Mouse (Mus musculus) limb, embryonic 13.5 days (tissue): Measurements from ENCODE around the gene Pxt1. TPM values are rescaled to one million over a fixed set of nuclear protein-coding genes. Genes with fewer than 3 reads are reported as not detected.
A peak's percentile ranks its signal among the peaks of the same experiment; 100 is the strongest.

Experiments
- ATAC-seq: fragments of 200-750 bp; cut with Nextera tagmentation; 2 replicates; pipeline ENCODE4 v1.8.0; 2017; ENCODE audit warnings: low read depth, moderate number of reproducible peaks, moderate TSS enrichment; ENCODE audit not compliant: low FRiP score
- H3K27ac ChIP-seq: fragments of 300-500 bp; sonication (generic); 2 replicates; pipeline ENCODE4 v1.5.1; 2015; ENCODE audit warnings: inconsistent platforms, mild to moderate bottlenecking, moderate library complexity
- H3K27me3 ChIP-seq: fragments of 300-500 bp; sonication (generic); 2 replicates; pipeline ENCODE4 v1.6.1; 2015; ENCODE audit warnings: mild to moderate bottlenecking, inconsistent platforms
- H3K36me3 ChIP-seq: fragments of 300-500 bp; sonication (generic); 2 replicates; pipeline ENCODE4 v1.6.1; 2015; ENCODE audit warnings: inconsistent platforms, mild to moderate bottlenecking, moderate library complexity
- H3K4me1 ChIP-seq: fragments of 300-500 bp; sonication (generic); 2 replicates; pipeline ENCODE4 v1.6.1; 2015; ENCODE audit warnings: inconsistent platforms
- H3K4me2 ChIP-seq: fragments of 300-500 bp; sonication (generic); replicated peaks from 2 replicates; pipeline ENCODE4 v1.6.1; 2015; ENCODE audit warnings: inconsistent platforms, mild to moderate bottlenecking, moderate library complexity
- H3K4me3 ChIP-seq: fragments of 300-500 bp; sonication (generic); 2 replicates; pipeline ENCODE4 v1.5.1; 2015; ENCODE audit warnings: moderate library complexity, mild to moderate bottlenecking, inconsistent platforms
- H3K9ac ChIP-seq: fragments of 300-500 bp; sonication (generic); 2 replicates; pipeline ENCODE4 v1.6.1; 2015; ENCODE audit warnings: mild to moderate bottlenecking, inconsistent platforms
- H3K9me3 ChIP-seq: fragments of 300-500 bp; sonication (generic); 2 replicates; pipeline ENCODE4 v1.6.1; 2016; ENCODE audit warnings: inconsistent platforms
- WGBS: fragments of 180-500 bp; shearing (Covaris S2); methylation state at CpG from one replicate; pipeline ENCODE4 v1.1.7; 2015; 5-methylcytosine and 5-hydroxymethylcytosine counted together
- polyA plus RNA-seq: library from polyadenylated mRNA; unstranded; fragments of >200 nt; fragmentation: Nextera tagmentation; extraction: Ambion mirVana; gene quantifications from 2 replicates; pipeline ENCODE4 v1.2.1, GENCODE M21; 2015

Pxt1 gene
- polyA plus RNA-seq, 1 experiment from 2014 or later, result not detected

DNA sequence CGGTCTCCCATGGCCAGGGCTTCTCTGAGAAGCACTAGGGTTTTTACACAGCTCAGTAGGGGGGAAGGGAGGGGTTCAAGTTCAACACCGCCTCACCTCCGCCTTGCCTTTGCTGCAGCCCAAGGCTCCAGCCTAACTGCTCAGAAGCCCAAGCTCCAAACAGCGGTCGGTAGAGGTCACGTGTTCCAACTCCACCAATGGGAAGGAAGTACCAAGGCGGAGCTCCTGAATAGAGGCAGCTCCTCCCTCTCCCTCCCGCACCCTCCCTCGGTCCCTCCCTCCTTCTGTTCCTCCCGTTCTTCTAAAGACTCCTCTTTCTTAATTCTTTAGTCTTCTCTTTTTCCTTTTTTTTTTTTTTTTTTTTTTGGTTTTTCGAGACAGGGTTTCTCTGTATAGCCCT, 1.5 kb downstream of the Pxt1 start:
- H3K4me1 ChIP-seq, result no peaks in the 10 kb centered on the region
- WGBS, result 72% methylated on average over 10 of the region's 11 CpGs
- peaks cover 5% of the 10 kb centered on the region for H3K9me3 ChIP-seq

DNA sequence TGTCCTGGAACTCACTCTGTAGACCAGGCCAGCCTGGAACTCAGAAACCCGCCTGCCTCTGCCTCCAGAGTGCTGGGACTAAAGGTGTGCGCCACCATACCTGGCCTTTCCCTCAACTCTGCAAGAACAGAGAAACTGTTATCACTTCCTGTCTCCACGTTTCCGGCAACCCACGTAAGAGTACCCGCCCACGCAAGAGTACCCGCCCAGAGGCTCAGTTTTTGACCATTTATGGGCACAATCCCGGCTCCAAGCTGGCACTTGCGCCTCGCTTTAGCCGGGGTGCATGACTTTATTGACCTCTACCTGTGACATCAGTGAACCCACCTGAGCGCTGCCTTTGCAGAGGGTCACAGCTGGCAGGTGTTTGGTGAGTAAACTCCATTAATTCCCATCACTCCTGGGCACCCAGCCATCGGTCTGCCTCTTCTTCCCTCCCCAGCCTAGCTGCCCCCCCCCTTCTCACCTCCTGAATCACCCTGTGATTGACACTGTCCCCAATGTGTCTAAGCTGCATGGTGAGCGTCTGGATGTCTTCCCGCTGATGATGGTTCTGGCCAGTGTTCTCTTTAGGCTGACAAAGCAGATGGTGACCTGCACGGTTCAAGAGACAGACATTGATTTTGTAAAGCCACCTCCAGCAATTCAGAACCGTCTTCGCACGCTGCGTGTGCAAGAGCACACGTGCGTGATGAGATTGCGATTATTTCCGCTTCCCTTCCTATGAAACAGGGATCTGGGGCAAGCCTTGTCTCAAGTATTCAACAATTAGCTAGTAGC, 2.7 kb downstream of the Pxt1 start:
- Histone ChIP-seq H3K4me1 (no peaks in the 10 kb centered on the region), H3K9ac (no peak overlapping the region), H3K36me3 (no peaks in the 10 kb centered on the region), H3K9me3 (no peaks in the 10 kb centered on the region; the same call in 1 of the 2 replicates), H3K4me2 (no peak overlapping the region), H3K27me3 (no peaks in the 10 kb centered on the region), H3K27ac (no peak overlapping the region), H3K4me3 (no peak overlapping the region)
- ATAC-seq, result no peak
- 95% methylated on average over 25 of the region's 25 CpGs for WGBS

More for the DNA sequence above, 1.5 kb downstream of the Pxt1 start:
- Histone ChIP-seq H3K36me3 (no peaks in the 10 kb centered on the region), H3K4me2 (no peak overlapping the region), H3K4me3 (no peak overlapping the region), H3K27me3 (no peaks in the 10 kb centered on the region), H3K9ac (no peak overlapping the region), H3K27ac (no peak overlapping the region)
- ATAC-seq, result no peak

DNA sequence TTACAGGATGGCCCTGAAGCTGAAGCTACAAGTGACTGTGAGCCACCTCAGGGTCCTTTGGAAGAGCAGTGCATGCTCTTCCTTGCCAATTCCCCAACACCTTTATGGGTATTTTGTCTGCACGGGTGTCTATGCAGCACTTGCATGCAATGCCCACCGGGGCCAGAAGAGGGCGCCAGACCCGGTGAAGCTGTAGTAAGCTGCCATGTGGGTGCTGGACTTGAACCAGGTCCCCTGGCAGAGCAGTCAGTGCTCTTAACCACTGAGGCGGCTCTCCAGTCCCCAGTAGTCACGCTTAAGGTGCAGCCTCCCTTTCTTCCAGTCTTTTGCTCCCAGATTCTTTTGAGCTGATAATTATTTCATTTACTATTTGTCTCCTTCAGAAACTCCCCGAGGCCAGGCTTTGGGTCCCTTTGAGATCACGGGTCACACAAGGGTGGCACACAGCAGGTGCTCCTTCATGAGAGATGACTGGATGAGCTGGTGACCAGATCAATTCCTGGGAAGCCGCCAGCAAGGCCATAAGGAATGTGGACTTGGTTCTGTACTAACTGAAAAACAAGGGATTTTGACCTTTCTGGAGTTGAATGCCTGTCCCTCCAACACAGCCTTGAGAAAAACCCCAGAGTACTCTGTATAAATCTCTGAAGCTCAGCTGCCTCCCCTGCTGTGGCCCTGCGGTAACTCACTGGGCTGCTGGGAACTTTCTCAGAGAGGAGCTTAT, 6.9 kb downstream of the Pxt1 start:
- H3K4me3 ChIP-seq, result no peak overlapping the region
- WGBS, result 83% methylated on average over 10 of the region's 10 CpGs
- no peaks in the 10 kb centered on the region for H3K27me3 ChIP-seq
- no peaks in the 10 kb centered on the region for H3K4me1 ChIP-seq
- no peak for ATAC-seq
- no peaks in the 10 kb centered on the region for H3K36me3 ChIP-seq
- no peaks in the 10 kb centered on the region; the same call in 1 of the 2 replicates for H3K9me3 ChIP-seq
- H3K4me2 ChIP-seq, result no peak overlapping the region
- H3K9ac ChIP-seq, result no peak overlapping the region
- H3K27ac ChIP-seq, result no peak overlapping the region

DNA sequence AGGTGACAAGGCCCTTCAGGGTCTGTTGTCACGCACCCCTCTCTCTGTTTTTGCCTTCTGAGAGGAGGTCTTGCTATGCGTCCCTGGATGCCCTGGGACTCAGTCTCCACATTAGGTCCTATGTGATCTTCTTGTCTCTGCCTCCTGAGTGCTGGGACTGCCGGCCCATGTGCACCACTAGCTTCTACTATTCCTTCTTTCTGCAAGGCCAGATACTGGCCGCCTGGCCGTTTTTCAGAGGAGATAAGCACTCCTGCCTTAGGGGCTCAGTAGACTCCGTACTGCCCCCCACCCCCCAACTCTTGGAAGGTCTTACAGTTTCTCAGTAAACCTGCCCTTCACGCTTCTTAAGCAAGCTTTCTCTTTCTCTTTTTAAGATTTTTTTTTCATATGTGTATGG, 7.5 kb downstream of the Pxt1 start:
- no peak overlapping the region for H3K4me3 ChIP-seq
- H3K4me2 ChIP-seq, result no peak overlapping the region
- no peaks in the 10 kb centered on the region; the same call in 1 of the 2 replicates for H3K9me3 ChIP-seq
- no peaks in the 10 kb centered on the region for H3K27me3 ChIP-seq
- WGBS, result 88% methylated on average over 7 of the region's 7 CpGs
- H3K36me3 ChIP-seq, result no peaks in the 10 kb centered on the region
- no peak overlapping the region for H3K27ac ChIP-seq
- H3K9ac ChIP-seq, result no peak overlapping the region
- H3K4me1 ChIP-seq, result no peaks in the 10 kb centered on the region
- no peak for ATAC-seq

DNA sequence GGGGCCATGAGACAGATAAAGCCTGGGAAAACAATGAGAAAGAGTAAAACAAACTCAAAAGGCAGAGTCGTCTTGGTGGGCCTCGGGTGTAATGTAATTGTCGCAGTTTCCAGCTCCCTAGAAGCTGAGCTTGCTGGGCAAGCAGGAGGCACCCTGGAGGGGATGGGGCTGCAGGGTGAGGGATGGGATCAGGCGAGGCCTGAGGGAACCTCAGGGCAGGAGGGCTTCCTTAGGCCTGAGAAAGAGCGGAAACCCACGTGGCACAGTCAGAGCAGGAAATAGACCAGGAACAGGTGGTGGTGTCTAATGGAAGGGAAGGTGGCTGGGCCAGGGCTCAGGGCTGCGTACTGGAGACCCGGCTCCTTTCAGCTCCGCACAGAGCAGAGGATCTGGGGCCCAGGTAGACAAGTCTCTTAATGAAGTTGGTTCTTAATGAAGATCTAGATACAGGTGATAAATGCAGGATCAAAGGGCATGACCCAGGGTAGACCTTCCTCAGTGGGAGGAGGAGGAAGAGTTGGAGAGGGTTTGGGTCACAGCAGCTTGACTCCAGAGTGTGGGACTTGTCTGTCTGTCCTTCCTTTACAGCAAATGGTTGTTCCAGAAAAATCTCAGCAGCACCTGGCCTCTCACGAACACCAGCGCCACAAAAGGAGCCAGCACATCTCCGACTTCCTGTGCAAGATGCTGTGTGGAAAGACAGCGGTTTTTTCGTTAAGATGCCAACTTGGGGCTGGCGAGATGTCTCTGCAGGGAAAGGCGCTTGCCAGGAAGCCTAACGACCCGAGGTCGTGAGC, 9.3 kb downstream of the Pxt1 start:
- WGBS, result 73% methylated on average over 19 of the region's 19 CpGs
- Histone ChIP-seq H3K9me3 (no peaks in the 10 kb centered on the region; the same call in 1 of the 2 replicates), H3K4me2 (no peak overlapping the region), H3K27me3 (no peaks in the 10 kb centered on the region), H3K4me1 (peaks cover 10% of the 10 kb centered on the region), H3K36me3 (no peaks in the 10 kb centered on the region), H3K4me3 (no peak overlapping the region), H3K27ac (no peak overlapping the region), H3K9ac (no peak overlapping the region)
- ATAC-seq, result no peak

DNA sequence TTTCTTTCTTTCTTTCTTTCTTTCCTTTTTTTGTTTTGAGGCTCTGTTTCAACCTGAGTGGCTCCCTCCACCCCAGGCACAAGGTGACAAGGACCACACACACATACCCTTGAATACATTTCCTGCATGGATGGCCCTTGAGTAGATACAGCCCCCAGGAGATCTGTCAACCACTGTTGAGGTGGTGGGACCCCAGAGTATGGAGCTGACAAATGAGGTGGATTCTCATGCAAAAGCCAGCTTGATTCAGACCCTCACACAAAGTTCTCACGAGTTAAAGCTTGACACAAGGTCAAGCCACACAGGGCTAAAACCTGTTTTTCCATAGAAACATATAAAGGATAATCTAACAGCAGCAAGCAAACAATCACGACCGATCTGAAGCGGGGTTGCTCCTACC, 11.4 kb downstream of the Pxt1 start:
- no peaks in the 10 kb centered on the region for H3K36me3 ChIP-seq
- no peak overlapping the region for H3K4me2 ChIP-seq
- no peak for ATAC-seq
- H3K27me3 ChIP-seq, result no peaks in the 10 kb centered on the region
- no peak overlapping the region for H3K27ac ChIP-seq
- 92% methylated on average over 4 of the region's 4 CpGs for WGBS
- no peak overlapping the region for H3K4me3 ChIP-seq
- H3K4me1 ChIP-seq, result peaks cover 10% of the 10 kb centered on the region
- H3K9me3 ChIP-seq, result no peaks in the 10 kb centered on the region; the same call in 1 of the 2 replicates
- no peak overlapping the region for H3K9ac ChIP-seq

DNA sequence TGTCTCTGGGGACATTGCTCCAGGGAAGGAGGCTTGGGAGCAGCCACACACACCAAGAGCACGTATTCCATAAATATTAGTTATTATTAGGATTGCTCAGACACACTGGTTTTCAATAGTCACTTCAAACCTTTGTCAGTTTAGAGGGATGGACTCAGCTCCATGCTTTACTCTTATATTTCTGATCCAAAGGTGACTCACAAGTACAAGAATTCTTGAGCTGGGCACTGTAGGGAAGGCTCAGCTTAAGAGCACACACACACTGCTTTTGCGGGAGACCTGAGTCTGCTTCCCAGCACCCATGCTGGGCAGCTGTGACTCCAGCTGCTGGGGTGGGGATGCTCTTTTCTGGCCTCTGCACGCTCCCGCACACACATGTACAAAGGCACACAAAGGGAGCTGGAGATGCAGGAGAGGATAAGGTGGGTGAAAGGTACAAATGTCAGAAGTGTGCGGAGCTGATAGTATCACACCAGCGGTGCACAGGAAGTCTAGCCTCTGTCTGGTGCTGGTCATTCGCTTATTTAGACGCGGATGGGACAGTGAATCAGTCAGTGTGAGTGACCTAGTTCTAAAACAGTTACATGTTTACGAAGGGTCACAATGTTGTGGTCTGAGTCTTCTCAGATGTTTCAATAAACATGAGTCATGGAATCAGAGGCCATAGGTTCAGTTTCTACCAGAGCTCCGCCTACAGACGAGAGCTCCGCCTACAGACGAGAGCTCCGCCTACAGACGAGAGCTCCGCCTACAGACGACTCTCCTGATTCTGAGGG, 12.0 kb downstream of the Pxt1 start:
- Histone ChIP-seq H3K27ac (no peak overlapping the region), H3K9ac (no peak overlapping the region), H3K9me3 (no peaks in the 10 kb centered on the region), H3K36me3 (no peaks in the 10 kb centered on the region), H3K4me3 (no peak overlapping the region), H3K27me3 (no peaks in the 10 kb centered on the region), H3K4me1 (peaks cover 10% of the 10 kb centered on the region), H3K4me2 (no peak overlapping the region)
- no peak for ATAC-seq
- WGBS, result 91% methylated on average over 18 of the region's 18 CpGs

DNA sequence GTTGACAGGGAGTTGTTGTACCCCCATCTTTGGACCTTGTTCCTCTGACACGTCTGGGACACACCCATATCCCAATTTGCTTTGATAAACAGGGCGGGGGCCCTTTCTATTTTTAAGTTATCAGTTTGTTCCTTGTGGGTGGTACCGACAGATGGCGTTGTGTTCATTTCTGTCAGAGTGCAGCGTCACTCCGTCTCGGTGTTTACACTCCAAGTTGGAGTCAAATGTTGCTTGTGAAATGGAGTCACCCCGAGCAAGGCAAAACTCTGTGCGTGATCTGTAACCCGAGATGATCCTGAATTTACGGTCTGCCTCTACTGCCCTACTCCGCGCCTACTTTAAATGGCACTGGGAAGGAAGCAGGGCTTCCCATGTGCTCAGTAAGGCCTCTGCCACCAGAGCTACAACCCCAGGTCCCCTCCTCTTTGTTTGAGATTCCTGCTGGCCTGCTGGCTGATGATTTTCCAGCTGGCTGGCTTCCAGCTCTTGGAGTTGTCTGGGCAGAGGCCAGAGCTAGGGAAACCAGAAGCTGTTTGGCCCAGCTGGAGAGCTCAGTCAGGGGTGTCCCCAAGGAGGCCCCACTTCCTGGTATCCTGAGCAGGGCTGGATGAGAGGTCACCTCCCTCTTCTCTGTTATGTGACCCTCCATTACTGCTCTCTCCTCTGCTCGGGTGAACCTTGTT, 13.1 kb downstream of the Pxt1 start:
- Histone ChIP-seq H3K27me3 (no peaks in the 10 kb centered on the region), H3K27ac (peak overlapping the region; percentile 86), H3K9me3 (no peaks in the 10 kb centered on the region), H3K4me3 (no peak overlapping the region), H3K4me1 (peaks cover 10% of the 10 kb centered on the region), H3K36me3 (no peaks in the 10 kb centered on the region), H3K4me2 (peak overlapping the region; percentile 40), H3K9ac (0 out of 2 replicates have a peak overlapping the region, but pooled peaks have one; percentile 48)
- 16% methylated on average over 14 of the region's 14 CpGs for WGBS
- ATAC-seq, result peak; percentile 85

DNA sequence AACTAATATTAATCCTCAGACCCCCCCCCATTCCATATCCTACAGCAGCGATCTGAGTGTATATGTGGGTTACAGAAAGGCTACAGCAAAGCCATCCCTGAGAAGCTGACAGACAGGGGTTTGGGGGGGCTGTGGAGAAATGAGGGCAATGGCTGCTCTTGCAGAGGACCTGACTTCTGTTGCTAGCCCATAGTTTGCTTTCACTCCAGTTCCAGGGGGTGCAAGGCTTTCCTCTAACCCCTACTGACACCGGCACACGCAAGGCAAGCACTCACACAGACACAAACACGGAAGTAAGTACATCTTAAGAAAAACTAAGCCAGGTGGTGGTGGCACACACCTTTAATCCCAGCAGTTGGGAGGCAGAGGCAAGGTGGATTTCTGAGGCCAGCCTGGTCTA, 14.3 kb downstream of the Pxt1 start:
- H3K27ac ChIP-seq, result no peak overlapping the region
- H3K4me1 ChIP-seq, result peaks cover 10% of the 10 kb centered on the region
- no peak for ATAC-seq
- H3K9me3 ChIP-seq, result no peaks in the 10 kb centered on the region
- no peak overlapping the region for H3K4me2 ChIP-seq
- WGBS, result 90% methylated on average over 4 of the region's 4 CpGs
- no peak overlapping the region for H3K4me3 ChIP-seq
- no peaks in the 10 kb centered on the region for H3K27me3 ChIP-seq
- H3K36me3 ChIP-seq, result no peaks in the 10 kb centered on the region
- no peak overlapping the region for H3K9ac ChIP-seq

DNA sequence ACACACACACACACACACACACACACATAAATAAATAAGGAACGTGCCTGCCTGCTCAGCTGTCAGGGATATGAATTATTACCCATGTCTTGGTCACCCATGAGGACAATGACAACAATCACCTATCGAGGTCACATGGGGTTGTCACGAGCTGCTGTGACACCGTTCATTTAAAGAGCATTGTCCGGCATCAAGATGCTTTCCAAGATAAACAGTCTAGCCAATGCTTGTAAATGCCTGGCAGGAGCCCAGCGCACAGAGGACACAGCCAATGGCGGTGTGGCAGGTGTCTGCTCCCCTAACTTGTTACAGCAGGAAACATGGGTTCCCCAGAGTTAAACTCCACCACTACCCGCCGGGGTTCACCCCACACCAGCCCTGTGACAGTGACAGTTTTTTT, 15.6 kb downstream of the Pxt1 start:
- Histone ChIP-seq H3K4me3 (no peak overlapping the region), H3K27ac (no peak overlapping the region), H3K9ac (no peak overlapping the region), H3K36me3 (no peaks in the 10 kb centered on the region), H3K4me2 (no peak overlapping the region), H3K9me3 (no peaks in the 10 kb centered on the region), H3K27me3 (no peaks in the 10 kb centered on the region), H3K4me1 (peaks cover 10% of the 10 kb centered on the region)
- ATAC-seq, result no peak
- 82% methylated on average over 9 of the region's 9 CpGs for WGBS
